Mouse (Mus musculus): ENCODE results near the gene Pcca. TPM values are rescaled to one million over a fixed set of nuclear protein-coding genes. Genes with fewer than 3 reads are reported as not detected.

Pcca gene
- polyA plus RNA-seq, 1 experiment from 2014 or later: 15.8 TPM

DNA sequence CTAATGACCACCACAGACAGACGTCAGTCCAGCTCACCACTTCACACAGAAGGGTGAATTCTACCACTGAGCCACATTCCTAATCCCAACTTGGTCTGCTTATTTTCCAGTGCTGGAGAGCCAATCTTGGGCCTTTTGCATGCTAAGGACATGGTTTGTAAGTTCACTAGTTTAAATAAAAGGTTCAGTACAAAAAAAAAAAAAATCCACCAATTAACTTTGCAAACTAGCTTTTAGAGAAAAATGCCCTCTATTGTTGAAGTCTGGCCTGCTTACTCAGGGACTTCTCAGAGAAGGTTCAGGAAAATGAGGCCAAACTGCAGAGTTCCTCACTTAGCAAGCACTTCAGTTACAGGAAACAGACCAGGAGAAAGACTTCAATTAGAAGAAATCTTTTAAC, 378.0 kb downstream of the Pcca start:
- H3K27ac ChIP-seq (replicated peaks): peak overlapping the region; percentile 80
- 60% methylated on average over 1 of the region's 1 CpGs for WGBS (ENCODE audit: insufficient replicate concordance)

DNA sequence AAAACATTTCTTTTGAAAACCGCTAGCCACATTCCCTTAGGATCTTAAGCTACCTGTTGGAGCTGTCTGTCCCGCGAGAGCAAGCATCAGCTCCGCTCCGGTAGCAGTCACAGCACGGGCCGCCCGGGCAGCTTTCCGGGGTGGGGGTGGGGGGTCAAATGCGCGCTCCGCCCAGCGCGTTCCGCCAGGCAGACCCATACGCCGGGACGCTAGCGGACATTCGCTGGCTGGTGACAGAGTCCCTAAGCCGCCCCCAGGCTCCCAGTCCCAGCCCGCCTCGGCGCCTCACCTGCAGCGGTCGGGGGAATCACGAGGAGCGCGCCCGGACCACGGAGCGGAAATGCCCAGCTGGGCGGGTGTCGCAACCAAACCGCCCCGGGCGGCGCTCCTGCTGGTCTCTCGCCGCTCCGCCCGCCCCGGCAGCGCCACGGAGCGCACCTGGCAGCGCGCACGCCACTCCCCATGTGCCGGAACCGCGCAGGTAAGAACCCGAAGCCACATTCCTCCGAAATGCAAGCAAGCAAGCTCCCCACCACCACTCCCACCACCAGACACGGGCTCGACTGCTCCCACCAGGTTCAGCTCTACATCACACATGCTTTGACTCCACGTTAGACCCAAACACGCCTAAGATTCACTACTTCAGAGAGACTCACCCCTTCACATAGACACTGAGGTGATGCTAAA, 378.8 kb downstream of the Pcca start:
- WGBS (ENCODE audit: insufficient replicate concordance): under 1% methylated on average over 58 of the region's 58 CpGs
- Histone ChIP-seq H3K27me3 (no peaks in the 10 kb centered on the region), H3K4me3 (replicated peaks) (peak overlapping the region; percentile 72), H3K9ac (peak overlapping the region; percentile 61), H3K27ac (replicated peaks) (peak overlapping the region; percentile 80), H3K4me2 (peak overlapping the region; percentile 88), H3K36me3 (replicated peaks) (no peaks in the 10 kb centered on the region), H3K4me1 (replicated peaks) (peaks cover 13% of the 10 kb centered on the region), H3K9me3 (replicated peaks) (no peaks in the 10 kb centered on the region)
- ATAC-seq (ENCODE audit: insufficient read depth): peak; percentile 81

More for the DNA sequence above, 378.0 kb downstream of the Pcca start:
- Histone ChIP-seq H3K4me1 (replicated peaks) (peaks cover 13% of the 10 kb centered on the region), H3K27me3 (no peaks in the 10 kb centered on the region), H3K9ac (no peak overlapping the region; the same call in 1 of the 2 replicates), H3K9me3 (replicated peaks) (no peaks in the 10 kb centered on the region), H3K36me3 (replicated peaks) (no peaks in the 10 kb centered on the region), H3K4me2 (peak overlapping the region; percentile 88), H3K4me3 (replicated peaks) (peak overlapping the region; percentile 72)
- no peak for ATAC-seq (ENCODE audit: insufficient read depth)

DNA sequence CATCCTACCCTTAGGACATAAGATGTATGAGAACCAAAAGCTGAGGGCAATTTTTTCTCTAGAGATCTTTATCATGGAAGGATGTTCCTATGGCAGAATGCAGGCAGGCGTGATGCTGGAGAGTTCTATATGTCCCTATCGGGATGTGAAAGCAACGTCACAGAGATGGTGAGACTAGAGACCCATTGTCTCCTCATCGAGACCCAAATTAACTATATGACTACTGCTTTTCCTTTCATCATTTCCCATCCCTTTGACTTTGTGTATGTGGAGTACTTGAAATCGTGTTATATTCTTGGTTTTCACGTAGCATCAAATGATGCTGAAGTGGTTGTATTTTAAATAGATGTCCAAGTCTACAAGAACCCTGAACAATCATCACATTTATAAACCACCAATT, 379.5 kb downstream of the Pcca start, which contains the start of gene Ggact:
Gene Ggact, minus strand, starts transcription at position 101 of the 400 bp plus-strand sequence.
- WGBS (ENCODE audit: insufficient replicate concordance): 54% methylated on average over 6 of the region's 6 CpGs
- no peaks in the 10 kb centered on the region for H3K9me3 ChIP-seq (replicated peaks)
- H3K4me1 ChIP-seq (replicated peaks): peaks cover 13% of the 10 kb centered on the region
- H3K27ac ChIP-seq (replicated peaks): peak within 1 kb of the TSS; percentile 80
- ATAC-seq (ENCODE audit: insufficient read depth): no peak
- H3K4me3 ChIP-seq (replicated peaks): peak within 1 kb of the TSS; percentile 72
- H3K9ac ChIP-seq: peak within 1 kb of the TSS; percentile 61
- H3K4me2 ChIP-seq: peak within 1 kb of the TSS; percentile 88
- H3K36me3 ChIP-seq (replicated peaks): no peaks in the 10 kb centered on the region
- H3K27me3 ChIP-seq: no peaks in the 10 kb centered on the region

DNA sequence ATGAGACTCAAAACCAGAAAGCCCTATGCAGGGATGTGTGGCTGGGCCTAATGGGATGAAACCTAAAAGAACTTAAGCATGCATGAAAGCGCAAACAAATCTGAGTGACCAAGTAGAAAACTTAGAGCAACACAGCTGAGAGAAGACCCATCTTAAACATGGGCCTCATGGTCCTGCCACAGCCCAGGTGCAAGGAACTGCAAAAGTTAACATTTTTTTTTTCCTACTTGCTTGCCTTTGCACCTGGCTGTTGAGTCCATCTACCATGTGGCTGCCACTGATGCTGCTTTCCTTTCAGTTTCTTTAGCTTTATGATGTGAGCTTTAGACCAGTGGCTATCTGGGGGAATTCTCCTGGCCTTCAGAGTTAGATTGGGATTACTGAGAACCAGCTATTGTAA, 383.6 kb downstream of the Pcca start:
- no peak for ATAC-seq (ENCODE audit: insufficient read depth)
- H3K9ac ChIP-seq: no peak overlapping the region
- H3K27me3 ChIP-seq: no peaks in the 10 kb centered on the region
- H3K4me3 ChIP-seq (replicated peaks): no peak overlapping the region
- H3K36me3 ChIP-seq (replicated peaks): no peaks in the 10 kb centered on the region
- no peak overlapping the region for H3K27ac ChIP-seq (replicated peaks)
- 82% methylated on average over 1 of the region's 1 CpGs for WGBS (ENCODE audit: insufficient replicate concordance)
- no peak overlapping the region for H3K4me2 ChIP-seq
- H3K9me3 ChIP-seq (replicated peaks): no peaks in the 10 kb centered on the region
- peaks cover 7% of the 10 kb centered on the region for H3K4me1 ChIP-seq (replicated peaks)

DNA sequence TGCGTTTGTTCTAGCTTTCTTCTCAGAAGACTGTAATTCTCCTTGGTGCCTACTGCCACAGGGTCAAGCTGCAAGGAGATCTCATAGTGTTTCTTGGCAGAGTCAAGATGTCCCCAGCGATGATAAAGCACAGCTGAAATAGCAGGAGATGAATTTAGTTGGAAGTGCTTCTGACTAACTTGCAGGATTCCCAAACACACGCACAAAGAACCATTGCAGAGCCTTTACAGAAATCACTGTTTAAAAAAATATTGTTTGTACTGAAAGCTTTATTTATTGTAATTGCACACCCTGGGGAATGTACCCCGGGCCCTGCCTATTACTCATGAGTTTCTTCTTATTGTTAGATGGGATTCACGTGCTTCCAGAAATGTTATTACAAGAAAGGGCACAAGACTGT, 385.9 kb downstream of the Pcca start:
- no peaks in the 10 kb centered on the region for H3K36me3 ChIP-seq (replicated peaks)
- no peak overlapping the region for H3K9ac ChIP-seq
- ATAC-seq (ENCODE audit: insufficient read depth): no peak
- 63% methylated on average over 5 of the region's 5 CpGs for WGBS (ENCODE audit: insufficient replicate concordance)
- no peaks in the 10 kb centered on the region for H3K9me3 ChIP-seq (replicated peaks)
- no peak overlapping the region for H3K4me2 ChIP-seq
- no peak overlapping the region for H3K4me3 ChIP-seq (replicated peaks)
- no peaks in the 10 kb centered on the region for H3K27me3 ChIP-seq
- no peak overlapping the region for H3K27ac ChIP-seq (replicated peaks)
- no peaks in the 10 kb centered on the region for H3K4me1 ChIP-seq (replicated peaks)

DNA sequence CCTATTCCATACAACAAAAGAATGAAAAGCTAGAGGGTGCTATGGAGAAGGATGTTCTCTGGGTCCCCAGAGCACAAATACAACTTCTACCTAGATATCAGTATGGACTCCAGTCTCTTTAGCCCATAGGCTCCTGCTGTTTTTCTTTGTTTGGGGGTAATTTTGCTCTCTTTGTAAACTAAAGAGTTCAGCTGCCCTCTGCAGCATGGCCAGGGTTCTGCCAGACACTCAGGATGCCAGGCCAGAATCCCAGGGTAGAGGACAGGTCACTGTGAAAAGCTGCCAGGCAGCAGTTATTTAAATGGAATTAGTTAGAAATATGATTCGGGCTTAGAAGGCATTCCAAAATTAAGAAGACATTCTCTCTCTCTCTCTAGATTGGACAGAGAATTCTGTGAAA, 402.3 kb downstream of the Pcca start:
- no peaks in the 10 kb centered on the region for H3K9me3 ChIP-seq (replicated peaks)
- no peak overlapping the region for H3K4me3 ChIP-seq (replicated peaks)
- H3K4me1 ChIP-seq (replicated peaks): no peaks in the 10 kb centered on the region
- WGBS (ENCODE audit: insufficient replicate concordance): 67% methylated on average over 1 of the region's 1 CpGs
- H3K9ac ChIP-seq: no peak overlapping the region
- ATAC-seq (ENCODE audit: insufficient read depth): no peak
- no peaks in the 10 kb centered on the region for H3K36me3 ChIP-seq (replicated peaks)
- H3K27me3 ChIP-seq: no peaks in the 10 kb centered on the region
- no peak overlapping the region for H3K4me2 ChIP-seq
- no peak overlapping the region for H3K27ac ChIP-seq (replicated peaks)

Other genes starting within 250 kb of the Pcca start
- gene Gm5089, start 83.2 kb upstream of the Pcca start, polyA plus RNA-seq (2015; fragmentation: Nextera tagmentation; extraction: Ambion mirVana): not detected in 2 replicates
- not detected in 2 replicates for gene Zic5, start 68.6 kb upstream of the Pcca start, polyA plus RNA-seq (2015; fragmentation: Nextera tagmentation; extraction: Ambion mirVana)
- gene Zic2, start 58.9 kb upstream of the Pcca start, polyA plus RNA-seq (2015; fragmentation: Nextera tagmentation; extraction: Ambion mirVana): not detected in 2 replicates
- gene Gm10837, start 43.7 kb upstream of the Pcca start, polyA plus RNA-seq (2015; fragmentation: Nextera tagmentation; extraction: Ambion mirVana): not detected in 2 replicates

Data from liver, embryonic 15.5 days (tissue).